Mouse (Mus musculus) hindbrain, embryonic 13.5 days (tissue): ENCODE measurements around the gene Lrrc4b. TPM values are rescaled to one million over a fixed set of nuclear protein-coding genes. Genes with fewer than 3 reads are reported as not detected.

Experiments used
- ATAC-seq: fragments of 200-750 bp; cut with Nextera tagmentation; 2 replicates; pipeline ENCODE4 v1.8.0; 2017; ENCODE audit warnings: moderate TSS enrichment; ENCODE audit not compliant: low FRiP score
- H3K27ac ChIP-seq: fragments of 300-500 bp; sonication (generic); 2 replicates; pipeline ENCODE4 v1.5.1; 2015; ENCODE audit warnings: inconsistent platforms, mild to moderate bottlenecking, moderate library complexity
- H3K27me3 ChIP-seq: fragments of 300-500 bp; sonication (generic); 2 replicates; pipeline ENCODE4 v1.6.1; 2015; ENCODE audit warnings: mild to moderate bottlenecking, inconsistent platforms
- H3K36me3 ChIP-seq: fragments of 300-500 bp; sonication (generic); 2 replicates; pipeline ENCODE4 v1.6.1; 2015; ENCODE audit warnings: mild to moderate bottlenecking, inconsistent platforms
- H3K4me1 ChIP-seq: fragments of 300-500 bp; sonication (generic); replicated peaks from 2 replicates; pipeline ENCODE4 v1.6.1; 2015; ENCODE audit warnings: inconsistent platforms
- H3K4me2 ChIP-seq: fragments of 300-500 bp; sonication (generic); 2 replicates; pipeline ENCODE4 v1.6.1; 2015; ENCODE audit warnings: inconsistent platforms, mild to moderate bottlenecking, moderate library complexity
- H3K4me3 ChIP-seq: fragments of 300-500 bp; sonication (generic); 2 replicates; pipeline ENCODE4 v1.5.1; 2015; ENCODE audit warnings: mild to moderate bottlenecking, inconsistent platforms
- H3K9ac ChIP-seq: fragments of 300-500 bp; sonication (generic); 2 replicates; pipeline ENCODE4 v1.6.1; 2015; ENCODE audit warnings: mild to moderate bottlenecking, inconsistent platforms
- H3K9me3 ChIP-seq: fragments of 300-500 bp; sonication (generic); 2 replicates; pipeline ENCODE4 v1.6.1; 2016; ENCODE audit warnings: inconsistent platforms
- WGBS: fragments of 180-500 bp; shearing (Covaris S2); methylation state at CpG from one replicate; pipeline ENCODE4 v1.1.7; 2015; 5-methylcytosine and 5-hydroxymethylcytosine counted together
- polyA plus RNA-seq: library from polyadenylated mRNA; unstranded; fragments of >200 nt; fragmentation: Nextera tagmentation; extraction: Ambion mirVana; gene quantifications from 2 replicates; pipeline ENCODE4 v1.2.1, GENCODE M21; 2015

Gene Lrrc4b
- polyA plus RNA-seq, 1 experiment from 2014 or later = 15.6 TPM

DNA sequence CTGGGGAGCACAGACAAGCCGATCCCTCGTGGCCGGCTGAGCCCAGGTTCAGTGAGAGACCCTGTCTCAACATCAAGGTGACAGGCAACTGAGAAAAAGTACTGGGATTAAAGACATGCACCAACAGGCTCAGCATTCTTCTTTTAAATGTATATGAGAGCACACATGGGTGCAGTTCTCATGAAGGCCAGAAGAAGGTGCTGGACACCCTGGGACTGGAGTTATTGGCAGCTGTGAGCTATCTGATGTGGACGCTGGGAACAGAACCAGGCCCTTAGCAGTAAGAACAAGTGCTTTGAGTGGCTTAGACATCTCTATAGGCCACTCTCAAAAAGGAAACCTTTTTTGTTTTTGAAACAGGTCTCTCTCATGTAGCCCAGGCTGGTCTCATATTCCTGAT lies 17.7 kb upstream of the Lrrc4b start:
- 91% methylated on average over 4 of the region's 4 CpGs for WGBS
- peaks cover under 1% of the 10 kb centered on the region; the same call in 1 of the 2 replicates for H3K4me1 ChIP-seq
- no peak overlapping the region for H3K27ac ChIP-seq

DNA sequence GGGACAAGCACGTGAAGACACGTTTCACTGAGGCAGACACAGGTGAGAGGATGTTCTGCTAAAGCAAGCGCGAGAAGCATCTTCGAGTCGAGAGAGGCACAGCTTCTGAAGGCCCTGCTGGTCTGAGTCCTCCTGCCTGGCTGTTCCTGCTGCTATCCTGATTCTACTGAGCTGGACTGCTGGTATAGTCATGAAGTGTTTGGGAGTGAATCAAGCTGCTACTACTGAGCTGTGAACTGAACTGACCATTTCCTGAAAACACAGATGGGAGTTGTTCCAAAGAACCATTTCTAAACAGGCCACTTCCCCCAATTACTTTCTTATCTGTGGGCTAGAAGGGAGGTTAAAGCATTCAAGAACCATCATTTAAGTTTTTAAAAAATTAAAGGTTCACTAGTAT lies 15.5 kb upstream of the Lrrc4b start:
- no peak overlapping the region for H3K4me3 ChIP-seq

More for the DNA sequence above, 17.7 kb upstream of the Lrrc4b start:
- H3K9me3 ChIP-seq = no peaks in the 10 kb centered on the region
- no peak overlapping the region for H3K9ac ChIP-seq
- no peak for ATAC-seq
- 0 out of 2 replicates have a peak, but pooled peaks cover 7% of the 10 kb centered on the region for H3K27me3 ChIP-seq
- H3K4me2 ChIP-seq = no peak overlapping the region
- H3K36me3 ChIP-seq = no peaks in the 10 kb centered on the region
- no peak overlapping the region for H3K4me3 ChIP-seq

DNA sequence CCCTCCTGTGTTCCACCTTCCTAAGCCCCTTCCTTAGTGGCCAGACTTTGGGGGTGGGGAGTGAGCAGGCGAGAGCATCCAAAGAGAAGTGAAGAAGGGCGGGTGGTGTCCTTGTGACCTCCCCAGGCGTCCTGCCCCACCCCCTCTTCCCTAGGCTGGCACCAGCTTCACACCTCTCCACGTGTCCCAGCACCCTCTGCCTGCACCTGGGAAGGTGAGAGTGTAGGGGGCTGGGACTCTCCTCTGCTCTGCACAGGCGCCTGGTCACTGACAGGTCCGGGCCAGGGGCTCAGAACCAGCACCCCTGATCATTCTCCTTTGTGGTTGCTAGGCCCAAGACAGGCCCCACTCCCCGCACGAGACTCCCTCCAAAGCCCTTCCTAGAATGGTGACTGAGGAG lies 1.2 kb upstream of the Lrrc4b start:
- Histone ChIP-seq H3K4me2 (peak overlapping the region; percentile 57), H3K4me3 (peak overlapping the region; percentile 77), H3K27ac (peak overlapping the region; percentile 100), H3K4me1 (peaks cover 44% of the 10 kb centered on the region), H3K9me3 (no peaks in the 10 kb centered on the region), H3K9ac (peak overlapping the region; percentile 60), H3K27me3 (no peaks in the 10 kb centered on the region), H3K36me3 (no peaks in the 10 kb centered on the region; the same call in 1 of the 2 replicates)
- WGBS = 11% methylated on average over 8 of the region's 8 CpGs
- ATAC-seq = peak; percentile 5; the same call in 1 of the 2 replicates

More for the DNA sequence above, 15.5 kb upstream of the Lrrc4b start:
- Histone ChIP-seq H3K4me2 (no peak overlapping the region), H3K27me3 (0 out of 2 replicates have a peak, but pooled peaks cover 3% of the 10 kb centered on the region), H3K36me3 (no peaks in the 10 kb centered on the region), H3K27ac (no peak overlapping the region), H3K9ac (no peak overlapping the region), H3K4me1 (no peaks in the 10 kb centered on the region), H3K9me3 (no peaks in the 10 kb centered on the region)
- ATAC-seq = no peak
- WGBS = 84% methylated on average over 6 of the region's 6 CpGs

DNA sequence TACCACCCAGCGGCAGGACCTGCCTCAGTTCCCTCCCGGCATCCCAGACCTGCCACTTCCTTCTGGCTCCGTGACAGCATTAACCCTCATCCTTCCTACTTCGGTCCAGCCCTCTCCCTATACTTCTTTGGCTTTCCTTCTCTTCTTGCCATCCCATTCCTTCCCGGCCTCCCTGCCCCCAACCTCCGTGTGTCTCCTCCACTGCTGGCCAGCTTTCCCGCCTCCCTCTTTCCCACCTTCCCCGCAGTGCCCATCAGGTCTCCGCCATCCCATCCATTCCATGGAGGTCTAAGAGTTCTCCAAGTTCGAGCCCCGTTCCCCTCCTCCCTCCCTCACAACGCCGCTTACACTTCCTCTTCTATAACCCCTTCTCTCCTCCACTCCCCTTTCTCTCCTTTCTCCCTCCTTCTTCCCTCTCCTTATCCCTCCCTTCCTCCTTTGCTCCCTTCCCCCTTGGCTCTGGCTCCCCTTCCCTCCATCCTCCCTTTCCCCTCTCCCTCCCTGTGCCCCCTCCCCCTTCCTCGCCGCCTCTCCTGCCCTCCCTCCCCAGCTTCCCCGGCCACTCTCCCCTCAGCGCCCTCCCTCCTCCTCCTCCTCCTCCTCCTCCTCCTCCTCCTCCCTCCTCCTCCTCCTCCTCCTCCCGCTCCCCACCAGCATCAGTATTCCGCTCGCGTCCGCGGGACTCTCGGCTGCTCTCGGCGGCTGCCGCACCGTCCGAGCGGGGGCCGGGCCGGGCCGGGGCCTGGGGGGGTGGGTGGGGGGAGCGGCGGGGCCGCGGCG lies 457 bp upstream of the Lrrc4b start:
- 2% methylated on average over 17 of the region's 38 CpGs for WGBS
- peak overlapping the region; percentile 77 for H3K4me3 ChIP-seq
- H3K27ac ChIP-seq = peak overlapping the region; percentile 100

DNA sequence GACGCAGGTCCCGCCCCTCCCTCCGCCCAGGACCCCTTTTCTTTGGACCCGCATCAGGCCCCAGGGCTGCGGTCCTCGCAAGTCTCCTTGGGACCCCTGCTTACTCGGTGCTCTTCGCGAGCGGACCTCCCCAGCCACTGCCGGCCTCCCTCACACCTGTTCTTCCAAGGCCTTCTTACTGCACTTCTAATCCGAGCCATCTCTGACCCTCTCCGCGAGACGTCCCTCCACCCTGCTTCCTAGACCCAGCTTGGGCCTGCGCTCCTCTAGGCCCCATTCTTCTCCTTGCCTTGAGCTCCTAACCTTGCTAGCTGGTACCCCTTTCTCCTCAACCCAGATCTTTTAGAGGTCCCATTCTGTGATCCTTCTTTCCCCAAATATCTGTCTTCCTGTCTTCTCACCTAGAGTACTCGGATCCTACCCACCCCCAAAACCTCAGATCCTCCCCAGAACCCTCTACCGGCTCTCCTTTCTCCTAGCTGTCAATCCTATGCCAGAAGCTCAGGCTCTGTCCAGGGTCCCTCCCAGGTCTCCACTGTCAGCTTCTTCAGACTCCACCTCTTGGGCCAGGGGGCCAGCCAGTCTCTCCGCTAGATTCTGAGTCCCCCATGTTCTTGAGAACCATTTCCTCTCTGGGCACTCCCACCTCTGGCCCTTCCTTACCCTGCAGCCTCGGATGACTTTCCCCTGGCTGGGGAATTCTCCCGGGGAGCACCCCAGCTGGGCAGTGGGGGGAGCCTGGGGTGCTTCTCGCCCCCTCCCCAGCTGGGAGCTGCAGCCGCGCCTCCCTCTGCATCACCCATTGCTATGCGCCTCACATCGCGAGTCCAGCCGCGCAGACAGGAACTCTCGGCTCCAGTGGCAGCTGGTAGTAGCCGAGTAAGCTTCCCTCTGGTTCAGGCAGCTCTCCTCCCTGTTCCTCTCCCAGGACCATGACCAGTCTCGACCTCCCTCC lies 993 bp downstream of the Lrrc4b start:
- no peaks in the 10 kb centered on the region for H3K27me3 ChIP-seq
- H3K4me2 ChIP-seq = peak overlapping the region; percentile 96
- ATAC-seq = peak; percentile 22
- WGBS = under 1% methylated on average over 31 of the region's 32 CpGs
- peak overlapping the region; percentile 100 for H3K27ac ChIP-seq
- H3K9ac ChIP-seq = peak overlapping the region; percentile 98
- H3K36me3 ChIP-seq = peaks cover 4% of the 10 kb centered on the region
- H3K4me3 ChIP-seq = peak overlapping the region; percentile 77
- H3K4me1 ChIP-seq = peaks cover 59% of the 10 kb centered on the region
- H3K9me3 ChIP-seq = no peaks in the 10 kb centered on the region

More for the DNA sequence above, 457 bp upstream of the Lrrc4b start:
- Histone ChIP-seq H3K9me3 (no peaks in the 10 kb centered on the region), H3K27me3 (no peaks in the 10 kb centered on the region), H3K4me1 (peaks cover 50% of the 10 kb centered on the region), H3K36me3 (no peaks in the 10 kb centered on the region; the same call in 1 of the 2 replicates), H3K4me2 (peak overlapping the region; percentile 57), H3K9ac (peak overlapping the region; percentile 98)
- ATAC-seq = peak; percentile 25

DNA sequence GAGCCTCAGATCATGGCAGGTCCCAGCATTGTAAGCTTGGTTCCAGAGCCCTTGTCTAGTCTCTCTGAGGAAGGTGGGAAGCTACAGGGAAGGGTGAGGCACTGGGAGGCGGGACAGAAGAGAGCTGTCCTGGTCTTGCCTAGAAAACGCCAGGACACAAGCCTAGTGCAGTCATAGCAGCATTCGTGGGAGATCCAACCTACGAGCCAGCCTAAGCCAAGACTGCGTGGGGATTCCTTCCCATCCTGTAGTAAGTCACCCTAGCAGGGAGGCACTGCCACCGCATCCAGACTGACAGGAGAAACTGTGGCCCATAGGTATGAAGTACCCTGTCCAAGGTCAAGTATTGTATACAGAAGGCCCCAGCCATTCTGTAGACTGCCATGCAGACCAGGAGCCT lies 3.7 kb downstream of the Lrrc4b start:
- H3K36me3 ChIP-seq = peaks cover 10% of the 10 kb centered on the region
- H3K4me3 ChIP-seq = no peak overlapping the region
- 81% methylated on average over 6 of the region's 6 CpGs for WGBS
- H3K4me1 ChIP-seq = peaks cover 61% of the 10 kb centered on the region
- no peaks in the 10 kb centered on the region for H3K27me3 ChIP-seq
- no peak for ATAC-seq
- peak overlapping the region; percentile 100 for H3K27ac ChIP-seq
- no peaks in the 10 kb centered on the region for H3K9me3 ChIP-seq
- peak overlapping the region; percentile 98; the same call in 1 of the 2 replicates for H3K9ac ChIP-seq
- H3K4me2 ChIP-seq = no peak overlapping the region; the same call in 1 of the 2 replicates

DNA sequence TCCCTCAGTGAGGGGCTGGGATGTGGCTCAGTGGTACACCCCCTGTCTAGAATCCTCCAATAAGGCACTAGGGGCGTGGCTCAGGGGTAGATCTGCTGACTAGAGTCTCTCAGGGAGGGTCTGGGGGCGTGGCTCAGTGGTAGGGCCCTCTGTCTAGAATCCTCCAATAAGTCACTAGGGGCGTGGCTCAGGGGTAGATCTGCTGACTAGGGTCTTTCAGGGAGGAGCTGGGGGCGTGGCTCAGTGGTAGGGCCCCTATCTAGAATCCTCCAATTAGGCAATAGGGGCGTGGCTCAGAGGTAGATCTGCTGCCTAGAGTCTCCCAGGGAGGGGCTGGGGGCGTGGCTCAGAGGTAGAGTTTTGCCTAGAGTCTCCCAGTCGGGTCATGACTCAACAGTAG lies 4.6 kb downstream of the Lrrc4b start:
- Histone ChIP-seq H3K9me3 (no peaks in the 10 kb centered on the region), H3K36me3 (peaks cover 10% of the 10 kb centered on the region), H3K27me3 (no peaks in the 10 kb centered on the region), H3K27ac (peak overlapping the region; percentile 100), H3K4me2 (no peak overlapping the region), H3K4me3 (no peak overlapping the region), H3K4me1 (peaks cover 62% of the 10 kb centered on the region), H3K9ac (no peak overlapping the region)
- peak; percentile 18; the same call in 1 of the 2 replicates for ATAC-seq
- 5% methylated on average over 7 of the region's 7 CpGs for WGBS

DNA sequence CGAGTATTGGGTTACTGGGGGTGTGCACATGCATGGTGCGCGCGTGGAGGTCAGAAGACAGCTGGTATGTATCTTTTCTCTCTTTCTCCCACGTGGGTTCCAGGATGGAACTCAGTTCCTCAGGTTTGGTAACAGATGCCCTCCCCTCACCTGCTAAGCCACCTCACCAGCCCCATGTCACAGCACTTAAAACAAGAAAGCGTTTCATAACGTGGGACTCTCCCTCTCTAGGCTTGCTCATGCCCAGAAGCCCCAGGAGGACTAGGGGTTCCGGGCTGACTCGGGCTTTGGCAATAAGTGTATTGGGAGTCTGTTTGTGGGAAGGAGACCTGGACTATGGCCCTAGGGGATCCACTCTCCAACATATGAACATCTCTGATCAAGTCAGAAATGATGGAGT lies 5.3 kb downstream of the Lrrc4b start:
- Histone ChIP-seq H3K4me3 (no peak overlapping the region), H3K4me2 (no peak overlapping the region), H3K4me1 (peaks cover 64% of the 10 kb centered on the region), H3K9me3 (no peaks in the 10 kb centered on the region), H3K27me3 (no peaks in the 10 kb centered on the region), H3K9ac (no peak overlapping the region), H3K27ac (no peak overlapping the region), H3K36me3 (peaks cover 10% of the 10 kb centered on the region)
- 80% methylated on average over 9 of the region's 9 CpGs for whole genome bisulfite sequencing
- ATAC-seq = no peak

DNA sequence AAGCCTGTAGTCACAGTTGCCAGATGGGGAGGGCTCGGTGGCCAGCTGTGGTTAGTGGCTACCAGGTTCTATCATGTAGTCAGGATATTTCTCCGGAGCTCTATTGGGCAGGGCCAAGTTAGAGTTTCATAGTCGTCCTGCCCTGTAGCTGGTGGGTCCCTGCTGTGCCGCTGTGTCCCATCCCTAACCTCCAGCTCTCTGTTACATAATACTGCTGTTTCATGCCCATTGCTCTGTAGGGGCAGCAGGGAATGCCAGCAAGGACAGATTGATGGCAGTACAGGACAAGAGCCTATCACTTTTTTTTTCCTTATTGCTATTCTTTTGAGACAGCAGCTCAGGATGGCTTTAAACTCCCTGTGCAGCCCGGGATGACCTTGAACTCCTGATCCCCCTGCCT lies 7.0 kb downstream of the Lrrc4b start:
- Histone ChIP-seq H3K27ac (no peak overlapping the region), H3K27me3 (no peaks in the 10 kb centered on the region), H3K4me2 (no peak overlapping the region), H3K36me3 (peaks cover 10% of the 10 kb centered on the region), H3K4me3 (no peak overlapping the region), H3K9ac (0 out of 2 replicates have a peak overlapping the region, but pooled peaks have one; percentile 31), H3K9me3 (no peaks in the 10 kb centered on the region), H3K4me1 (peaks cover 58% of the 10 kb centered on the region)
- 67% methylated on average over 5 of the region's 5 CpGs for WGBS
- ATAC-seq = no peak

DNA sequence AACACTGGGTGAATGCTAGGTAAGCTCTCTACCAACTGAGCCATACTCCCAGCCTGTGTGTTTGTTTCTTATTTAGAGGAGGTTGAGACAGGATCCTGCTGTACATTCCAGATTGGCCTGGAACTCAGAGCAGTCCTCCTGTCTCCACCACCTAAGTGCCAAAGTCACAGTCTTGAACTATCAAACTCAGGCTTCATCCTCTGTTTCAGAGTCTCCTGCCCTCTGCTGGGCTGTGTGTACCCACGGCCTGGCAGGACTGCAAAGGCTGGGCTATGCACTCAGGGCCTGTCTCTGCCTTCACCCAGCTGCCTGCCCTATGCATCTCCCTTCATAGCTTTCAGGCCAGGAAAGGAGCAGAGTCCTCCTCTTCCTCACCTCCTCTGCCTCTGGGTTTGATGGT lies 7.4 kb downstream of the Lrrc4b start:
- H3K9me3 ChIP-seq = no peaks in the 10 kb centered on the region
- no peak for ATAC-seq
- H3K4me1 ChIP-seq = peaks cover 58% of the 10 kb centered on the region
- no peaks in the 10 kb centered on the region for H3K27me3 ChIP-seq
- 0 out of 2 replicates have a peak overlapping the region, but pooled peaks have one; percentile 31 for H3K9ac ChIP-seq
- WGBS = 16% methylated on average over 1 of the region's 1 CpGs
- H3K4me3 ChIP-seq = no peak overlapping the region
- no peak overlapping the region for H3K4me2 ChIP-seq
- H3K36me3 ChIP-seq = peaks cover 10% of the 10 kb centered on the region
- no peak overlapping the region for H3K27ac ChIP-seq

DNA sequence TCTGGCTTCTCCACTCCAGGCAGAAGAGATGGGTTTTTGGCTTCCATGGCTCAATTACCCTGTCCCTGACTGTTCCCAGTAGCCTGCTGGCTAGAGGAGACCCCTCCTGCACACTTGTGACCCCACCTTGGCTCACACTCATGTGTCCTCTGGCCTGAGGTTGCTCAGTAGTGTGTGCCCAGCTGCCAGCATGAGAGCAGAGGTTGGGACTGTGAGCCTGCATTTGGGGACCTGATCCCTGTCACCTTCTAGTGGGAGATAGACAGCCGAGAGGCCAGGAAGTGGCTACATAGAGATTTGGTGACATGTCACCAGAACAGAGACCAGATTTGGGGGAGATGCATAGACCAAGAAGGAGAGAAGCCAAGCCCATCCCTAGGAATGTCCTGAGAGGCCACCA lies 8.4 kb downstream of the Lrrc4b start:
- WGBS = 100% methylated on average over 1 of the region's 1 CpGs
- no peak for ATAC-seq

DNA sequence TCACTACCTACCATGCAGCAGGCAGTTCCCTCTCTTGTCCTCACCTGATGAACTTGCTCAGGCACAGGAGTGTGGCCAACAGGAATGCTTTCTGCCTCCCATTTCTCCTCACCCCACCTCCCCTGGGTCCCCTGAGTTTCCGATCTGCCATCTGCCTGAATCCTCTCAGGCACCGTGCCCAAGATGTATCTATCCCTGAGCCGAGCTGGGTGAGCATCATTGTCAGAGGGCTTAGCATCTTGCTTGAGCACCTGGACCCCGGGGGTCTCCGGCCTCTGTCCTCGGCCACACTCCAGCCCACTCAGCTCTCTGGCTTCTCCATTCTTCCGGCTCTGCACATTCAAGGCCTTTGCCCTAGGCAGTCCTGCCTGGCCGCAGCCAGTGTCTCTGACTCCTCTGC lies 9.1 kb downstream of the Lrrc4b start:
- 68% methylated on average over 8 of the region's 8 CpGs for WGBS
- Histone ChIP-seq H3K4me3 (no peak overlapping the region), H3K27me3 (no peaks in the 10 kb centered on the region), H3K4me1 (peaks cover 49% of the 10 kb centered on the region), H3K9me3 (no peaks in the 10 kb centered on the region), H3K27ac (peak overlapping the region; percentile 52; the same call in 1 of the 2 replicates), H3K4me2 (no peak overlapping the region), H3K36me3 (peaks cover 10% of the 10 kb centered on the region), H3K9ac (peak overlapping the region; percentile 49; the same call in 1 of the 2 replicates)
- ATAC-seq = no peak

More for the DNA sequence above, 8.4 kb downstream of the Lrrc4b start:
- no peaks in the 10 kb centered on the region for H3K27me3 ChIP-seq
- H3K4me3 ChIP-seq = no peak overlapping the region
- H3K27ac ChIP-seq = no peak overlapping the region
- H3K4me2 ChIP-seq = no peak overlapping the region
- 0 out of 2 replicates have a peak overlapping the region, but pooled peaks have one; percentile 49 for H3K9ac ChIP-seq
- peaks cover 10% of the 10 kb centered on the region for H3K36me3 ChIP-seq
- peaks cover 56% of the 10 kb centered on the region for H3K4me1 ChIP-seq
- no peaks in the 10 kb centered on the region for H3K9me3 ChIP-seq
